Mouse (Mus musculus) heart, adult 8-10 months (tissue): ENCODE results near the gene Pacsin1. TPM values are rescaled to one million over a fixed set of nuclear protein-coding genes. Genes with fewer than 3 reads are reported as not detected.

Source experiments
- DNase-seq: peaks from one replicate; pipeline ENCODE4 v3.0.0; 2022; ENCODE audit warnings: low spot score
- total RNA-seq, 4 experiments: library from RNA; stranded (reverse); gene quantifications; 2 replicates each; pipeline ENCODE4 v1.2.4; 2022

Pacsin1 gene
- under 1 TPM; 0.09 to 0.85 (median 0.39) TPM for total RNA-seq

DNA sequence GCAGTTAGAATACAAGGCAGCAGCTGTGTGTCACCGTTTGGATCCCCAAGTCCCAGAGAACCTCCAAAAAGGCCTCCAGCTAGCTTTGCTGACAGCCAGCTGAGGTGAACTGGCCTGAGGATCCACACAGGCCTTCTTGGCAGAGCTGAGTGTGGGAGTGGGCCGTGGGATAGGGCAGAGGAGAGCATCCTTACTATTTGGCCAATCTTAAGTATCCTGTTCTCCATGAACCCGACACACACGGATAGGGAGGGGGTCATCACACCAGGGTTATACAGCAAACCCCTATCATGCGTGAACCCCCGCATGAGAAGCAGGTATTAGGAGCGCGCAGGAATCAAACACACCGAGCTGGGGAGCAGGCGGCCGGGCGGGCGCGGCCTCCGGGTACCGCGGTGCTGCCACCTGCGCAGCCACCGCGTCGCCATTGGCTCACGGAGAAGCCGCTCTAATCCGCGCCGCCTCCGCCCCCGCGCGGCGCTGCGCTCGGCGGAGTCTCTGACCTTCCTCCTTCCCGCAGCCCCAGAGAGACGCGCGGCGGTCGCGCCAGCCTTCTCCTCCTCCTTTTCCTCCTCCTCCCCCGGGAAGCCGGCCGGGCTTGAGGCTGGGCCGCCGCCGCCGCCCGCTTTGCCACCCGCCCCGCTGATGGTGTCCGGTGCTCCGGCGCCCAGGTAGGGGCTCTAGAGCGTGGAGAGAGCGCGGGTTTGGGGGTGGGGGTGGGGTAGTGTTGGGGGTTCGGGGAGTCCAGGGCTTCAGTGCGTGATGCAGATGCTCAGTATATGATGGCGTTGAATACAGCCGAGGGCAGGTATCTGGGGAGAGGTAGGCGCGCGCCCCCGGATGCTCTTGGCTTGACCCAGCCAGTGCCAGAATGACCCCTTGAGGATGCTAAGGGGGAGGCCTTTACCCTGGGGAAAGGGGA is at the start of gene Pacsin1:
Gene Pacsin1, plus strand, starts transcription at position 421 of the 922 bp plus-strand sequence.
- no peak for DNase-seq

DNA sequence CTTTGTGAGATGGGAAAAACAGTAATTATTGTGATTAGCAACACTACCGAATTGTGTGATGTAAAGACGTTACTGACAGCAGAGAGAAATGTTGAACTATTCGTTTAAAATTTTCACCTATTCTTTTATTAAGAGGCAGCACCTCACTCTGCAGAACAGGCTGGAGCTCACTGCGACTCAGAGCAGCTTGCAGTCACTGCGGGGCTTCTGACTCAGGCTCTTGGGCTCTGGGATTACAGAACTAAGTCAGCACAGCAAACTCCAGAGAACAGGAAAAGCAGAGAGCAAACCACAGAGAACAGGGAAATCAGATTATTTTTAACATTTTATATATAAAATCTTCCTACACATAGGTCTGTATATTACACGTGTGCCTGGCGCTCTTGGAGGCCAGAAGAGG is 45.7 kb upstream of the Pacsin1 start:
- no peak for DNase-seq

- DNase-seq = no peak
Measured at GRCm38 (mm10) chr17:27610679-27611518, 44.4 kb upstream of the Pacsin1 start.

DNA sequence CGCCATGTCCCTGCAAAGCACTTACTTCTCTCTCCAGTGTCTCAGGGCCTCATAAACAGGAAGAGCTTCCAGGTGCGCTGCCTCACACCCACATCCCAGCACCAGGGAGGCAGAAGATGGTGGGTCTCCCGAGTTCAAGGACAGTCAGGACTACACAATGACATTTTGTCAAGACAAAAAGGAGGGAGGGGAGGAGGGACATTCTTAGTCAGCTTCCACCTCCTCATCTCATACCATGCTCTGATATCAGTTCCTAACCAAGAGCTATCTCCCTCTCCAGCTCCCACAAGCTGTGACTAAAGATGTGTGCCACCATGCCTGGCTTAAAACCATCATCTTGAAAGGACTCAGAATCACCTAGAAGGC is 43.8 kb upstream of the Pacsin1 start:
- no peak for DNase-seq

GRCm38 (mm10) chr17:27611994-27612393 is 43.3 kb upstream of the Pacsin1 start:
- no peak for DNase-seq

DNA sequence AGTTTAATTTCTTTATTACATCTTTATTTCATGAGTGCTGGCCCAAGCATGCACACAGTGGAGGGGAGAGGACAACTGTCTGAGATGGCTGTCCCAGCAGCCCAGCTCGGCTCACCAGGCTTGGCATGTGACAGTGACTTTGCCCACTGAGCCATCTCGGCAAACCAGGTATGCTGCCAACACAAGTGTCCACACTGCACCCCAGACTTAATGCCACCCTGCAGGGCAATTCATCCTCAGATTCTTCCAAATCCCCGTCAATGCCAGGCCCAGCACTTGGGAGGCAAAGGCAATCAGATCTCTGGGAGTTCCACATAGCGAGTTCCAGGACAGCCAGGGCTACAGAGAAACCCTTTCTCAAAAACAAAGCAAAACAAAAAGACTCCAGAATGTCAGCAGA is 42.3 kb upstream of the Pacsin1 start:
- DNase-seq = no peak

GRCm38 (mm10) chr17:27615388-27615787 is 39.9 kb upstream of the Pacsin1 start:
- no peak for DNase-seq

- DNase-seq = no peak
Measured at GRCm38 (mm10) chr17:27621161-27621560, 34.1 kb upstream of the Pacsin1 start.

DNA sequence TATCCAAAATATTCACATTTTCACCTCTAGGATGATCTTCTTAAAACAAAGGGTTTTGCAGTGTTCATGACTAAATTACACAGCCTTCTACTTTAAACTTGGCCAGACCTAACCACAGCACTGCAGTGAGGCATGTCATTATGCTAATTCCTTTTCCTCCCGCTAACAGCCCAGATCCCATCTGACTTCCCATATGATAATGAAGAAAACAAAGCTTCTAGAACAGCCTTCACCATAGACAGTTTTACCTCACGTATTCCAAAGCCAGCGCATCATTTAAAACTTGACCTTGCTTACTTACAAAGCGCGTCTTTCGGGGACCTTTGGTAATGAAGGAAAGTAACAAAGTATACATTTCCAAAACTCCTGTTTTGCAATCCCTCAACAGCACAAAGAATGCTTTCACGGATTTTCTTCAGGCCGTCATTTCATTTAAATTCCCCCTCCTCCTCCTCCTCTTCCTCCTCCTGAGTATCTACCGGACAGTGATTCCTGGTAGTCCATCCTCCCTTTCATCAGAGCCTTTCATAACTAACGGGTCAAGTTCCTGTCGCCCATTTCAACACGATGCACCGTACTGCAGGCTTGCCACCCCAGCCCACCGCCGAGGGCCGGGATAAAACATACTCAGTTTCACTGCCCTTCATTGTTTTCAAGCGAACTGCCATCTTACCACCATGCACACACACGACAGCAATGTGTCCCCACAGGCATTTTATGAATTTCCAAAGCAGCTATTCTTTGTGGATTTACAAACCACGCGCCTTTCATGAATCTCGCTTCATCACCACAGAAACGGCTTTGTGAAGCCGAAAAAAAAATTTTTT is 33.4 kb upstream of the Pacsin1 start:
- no peak for DNase-seq

GRCm38 (mm10) chr17:27622611-27623359 is 32.5 kb upstream of the Pacsin1 start:
- DNase-seq = no peak

DNA sequence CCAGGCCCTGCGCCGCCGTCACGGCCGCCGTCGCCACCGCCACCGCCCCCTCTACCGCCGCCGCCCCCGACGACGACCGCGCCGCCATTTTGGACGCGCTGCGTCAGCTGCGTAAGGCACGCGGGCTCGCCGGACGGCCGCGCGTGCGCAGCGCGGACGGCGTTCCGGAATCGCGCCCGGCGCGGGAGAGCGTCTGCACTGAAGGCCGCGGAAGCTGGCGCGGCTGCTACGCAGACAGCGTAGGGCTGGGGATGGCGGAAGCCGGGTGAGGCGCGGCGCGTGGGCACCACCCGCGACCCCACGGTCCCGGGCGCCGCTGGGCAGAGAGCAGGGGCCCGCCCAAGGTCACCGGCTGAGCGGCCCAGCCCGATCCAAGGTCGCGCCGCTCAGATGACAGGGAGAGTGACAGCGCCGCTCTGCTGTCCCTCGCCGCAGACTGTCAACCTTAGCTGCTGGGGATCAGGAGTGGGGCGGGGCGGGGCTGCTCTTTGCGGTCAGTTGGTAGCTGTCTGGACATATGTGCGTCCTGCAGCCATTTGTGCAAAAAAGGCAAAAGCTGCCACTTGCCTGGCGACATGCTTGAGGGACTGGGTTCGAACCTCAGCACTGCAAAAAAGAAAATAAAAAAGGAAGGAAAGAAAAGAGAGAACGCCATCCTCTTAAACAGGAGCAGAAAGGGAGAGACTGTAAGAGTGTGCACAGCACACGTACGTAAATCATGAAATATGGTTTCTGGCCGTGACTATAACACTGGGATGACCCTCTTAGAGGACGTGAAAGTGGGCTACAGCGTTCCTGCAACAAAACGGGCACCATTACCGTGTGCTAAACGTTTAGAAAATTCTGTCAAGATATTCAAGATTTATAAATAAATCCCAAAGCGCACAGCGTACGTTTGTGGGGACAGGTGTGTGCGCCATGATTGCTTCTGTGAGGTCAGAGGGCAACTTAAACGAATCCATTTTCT is 31.7 kb upstream of the Pacsin1 start, which contains the start of gene Nudt3:
Gene Nudt3, minus strand, starts transcription at position 136 of the 967 bp plus-strand sequence.
- peak; percentile 85 for DNase-seq

DNA sequence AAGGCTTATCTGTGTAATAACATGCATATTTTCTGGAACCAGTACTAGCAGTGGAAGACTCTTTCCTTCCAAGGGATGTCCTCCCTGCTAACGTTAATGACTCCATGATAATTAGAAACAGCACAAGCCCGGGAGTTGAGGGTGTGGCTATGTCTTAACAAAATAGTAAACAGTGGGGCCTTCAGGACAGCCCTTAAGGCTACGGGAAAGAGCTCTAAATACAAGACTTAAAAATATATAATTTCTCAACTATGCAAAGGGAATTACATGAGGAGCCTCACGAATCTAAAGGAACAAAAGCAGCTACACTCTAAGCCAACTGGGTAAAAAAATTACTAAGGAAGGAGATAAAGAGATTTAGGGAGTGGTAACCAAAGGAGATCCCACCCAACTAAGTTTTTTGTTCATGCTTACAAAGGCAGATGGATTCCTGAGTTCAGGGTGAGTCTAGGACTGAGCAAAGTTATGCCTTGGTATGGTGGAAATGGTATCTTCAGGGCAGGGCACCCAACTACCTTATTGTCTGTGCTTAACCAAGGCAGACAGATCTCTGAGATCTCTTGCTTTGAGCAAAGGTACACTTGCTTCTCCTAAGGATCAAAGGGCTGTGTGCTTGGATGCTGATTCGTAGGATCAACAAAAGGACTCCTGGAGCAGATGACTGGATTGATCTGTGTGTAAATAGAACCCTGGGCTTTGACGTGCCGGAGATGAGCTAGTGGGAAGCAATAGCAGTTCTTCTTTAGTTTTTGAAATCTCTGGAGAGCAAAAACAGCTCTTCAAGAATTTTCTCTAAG is 29.7 kb upstream of the Pacsin1 start:
- no peak for DNase-seq

GRCm38 (mm10) chr17:27626681-27627080 is 28.6 kb upstream of the Pacsin1 start:
- no peak for DNase-seq

- DNase-seq = no peak
Measured at GRCm38 (mm10) chr17:27627451-27627850, 27.9 kb upstream of the Pacsin1 start.

GRCm38 (mm10) chr17:27628376-27628775 is 26.9 kb upstream of the Pacsin1 start:
- DNase-seq = no peak

DNA sequence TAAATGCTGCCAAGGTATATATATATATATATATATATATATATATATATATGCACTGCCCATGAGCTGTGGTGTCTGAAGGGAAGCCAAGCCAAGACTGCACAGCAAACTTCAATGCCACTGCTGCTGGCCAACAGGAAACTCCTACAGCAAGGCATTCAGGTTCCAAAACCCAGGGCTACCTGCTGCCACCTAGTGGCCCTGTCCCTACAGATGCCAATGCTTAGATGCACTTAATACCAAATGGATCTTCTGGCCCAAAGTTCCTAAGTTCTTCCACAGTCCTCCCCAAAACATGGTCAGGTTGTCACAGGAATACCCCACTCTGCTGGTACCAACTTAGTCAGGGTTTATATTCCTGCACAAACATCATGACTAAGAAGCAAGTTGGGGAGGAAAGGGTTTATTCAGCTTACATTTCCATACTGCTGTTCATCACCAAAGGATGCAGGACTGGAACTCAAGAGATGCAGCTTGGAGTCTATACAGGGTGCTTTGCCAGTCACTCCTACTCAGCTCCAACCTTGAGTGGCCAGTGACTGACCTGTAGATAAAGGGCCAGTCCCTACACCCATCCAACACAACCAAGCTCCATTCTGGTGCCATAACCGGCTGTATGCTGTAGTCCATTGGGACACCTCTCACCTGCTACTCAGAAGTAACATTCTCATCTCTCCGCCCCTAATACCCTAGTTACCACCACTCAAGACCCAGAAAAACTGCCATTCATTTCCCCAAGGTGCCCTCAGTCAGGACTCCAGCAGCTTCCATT is 25.9 kb upstream of the Pacsin1 start:
- DNase-seq = peak; percentile 81

DNA sequence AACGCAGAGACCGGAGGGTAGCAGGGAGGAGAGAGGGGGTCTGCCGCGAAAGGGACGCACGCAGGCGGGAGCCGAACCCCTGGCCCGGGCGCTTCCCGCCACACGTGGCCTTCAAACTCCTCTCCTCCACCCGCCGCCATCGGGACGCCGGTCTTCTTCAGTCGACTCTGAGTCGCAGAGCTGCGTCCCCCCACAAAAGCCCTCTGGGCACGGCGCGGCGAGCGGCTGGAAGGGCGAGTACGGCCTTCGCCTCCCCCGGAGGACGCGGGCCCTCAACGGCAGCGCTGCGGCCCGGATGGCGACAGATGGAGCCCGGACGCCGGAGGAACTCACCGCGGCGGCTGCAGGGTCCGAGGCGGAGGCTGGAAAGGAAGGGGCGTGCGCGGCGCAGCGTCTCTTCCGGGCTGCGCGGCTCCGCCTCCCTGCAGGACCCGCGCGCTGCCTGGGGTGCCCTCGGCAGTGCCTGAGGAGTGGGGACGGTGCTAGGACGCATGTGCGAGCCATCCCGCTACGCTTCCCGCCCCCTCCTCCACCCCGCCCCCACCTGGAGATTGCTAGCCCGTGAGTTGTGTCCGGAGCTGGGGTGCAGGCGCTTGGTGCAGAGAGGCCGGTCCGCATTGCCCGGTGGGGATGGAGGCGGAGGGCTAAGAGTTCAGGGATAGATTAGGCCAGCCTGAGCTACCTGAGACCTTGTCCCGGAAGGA is 20.3 kb upstream of the Pacsin1 start, which contains the start of gene RPS10-NUDT3:
Gene RPS10-NUDT3, minus strand, starts transcription at position 352 of the 704 bp plus-strand sequence.
- peak; percentile 84 for DNase-seq
